Mouse (Mus musculus) neutrophil, adult 5-6 weeks (primary cell): ENCODE data around the gene Porcn. TPM values are rescaled to one million over a fixed set of nuclear protein-coding genes. Genes with fewer than 3 reads are reported as not detected.

Source experiments
- ATAC-seq: fragments of 151-379, 151-347 bp; 2 replicates; pipeline ENCODE4 v1.8.0; 2017; ENCODE audit warnings: mild to moderate bottlenecking, moderate TSS enrichment; ENCODE audit not compliant: insufficient number of reproducible peaks, poor library complexity, low FRiP score, severe bottlenecking; ENCODE audit errors: extremely low read depth
- total RNA-seq: library from RNA; stranded (forward); fragments of 200-1000 nt; gene quantifications from 2 replicates; pipeline ENCODE4 v1.2.3, GENCODE M21; 2017

Gene Porcn
- total RNA-seq, 1 experiment from 2014 or later = 0.23 TPM

DNA sequence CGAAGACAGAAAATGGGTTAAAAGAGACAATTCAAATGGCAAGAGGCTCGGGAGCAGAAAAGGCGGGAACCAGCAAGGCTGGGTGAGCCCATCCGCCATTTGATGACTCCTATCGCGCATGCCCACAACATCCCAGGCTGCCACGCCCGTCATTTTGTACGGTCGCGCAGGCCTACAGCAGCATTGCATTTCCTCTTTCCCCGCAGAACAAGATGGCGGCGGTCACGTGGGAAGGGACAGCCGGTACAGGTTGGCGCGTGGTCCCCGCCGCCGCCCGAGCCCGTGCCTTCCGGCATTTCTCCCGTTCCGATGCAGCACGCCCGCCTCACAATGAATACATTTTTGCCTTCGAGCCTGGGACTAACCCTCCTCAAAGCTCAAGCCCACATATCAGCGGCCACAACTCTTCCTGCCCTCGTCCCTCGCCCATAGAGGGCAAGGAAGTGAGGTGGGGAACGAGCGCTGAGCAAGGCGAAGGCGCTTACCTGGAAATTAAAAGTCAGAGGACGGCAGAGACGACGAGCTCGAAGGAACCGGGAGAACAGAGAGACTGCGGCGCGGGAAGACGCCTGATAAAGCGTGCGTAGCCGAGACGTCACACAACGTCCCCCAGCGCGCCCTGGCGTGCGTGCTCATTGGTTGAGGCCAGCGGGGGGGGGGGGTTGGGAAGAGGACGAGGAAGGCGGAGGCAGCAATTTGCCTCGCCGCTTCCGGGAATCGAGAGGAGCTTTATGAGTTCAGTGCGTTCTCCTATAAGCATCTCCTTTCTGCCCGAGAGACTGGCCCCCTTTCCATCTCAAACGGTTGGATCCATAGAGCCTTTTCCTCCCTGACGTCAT lies 61.0 kb downstream of the Porcn start, which contains the start of gene Rbm3:
Rbm3 (minus strand) TSS at position 728 of the 839 bp plus-strand sequence.
- peak; percentile 90 for ATAC-seq

Other genes with a start within 250 kb of the Porcn start
- gene Gata1, start 228.5 kb downstream of the Porcn start, total RNA-seq = 1.4 and 2.0 TPM in 2 replicates
- not detected in 2 replicates for gene Glod5, start 188.0 kb downstream of the Porcn start, total RNA-seq
- 19.5 and 22.6 TPM in 2 replicates for gene Suv39h1, start 131.8 kb downstream of the Porcn start, total RNA-seq
- gene Was, start 116.0 kb downstream of the Porcn start, total RNA-seq = 179 and 193 TPM in 2 replicates
- 55.2 and 56.3 TPM in 2 replicates for gene Wdr13, start 73.6 kb downstream of the Porcn start, total RNA-seq
- gene Rbm3, start 60.6 kb downstream of the Porcn start, total RNA-seq = 390 and 446 TPM in 2 replicates
- gene Tbc1d25, start 30.3 kb downstream of the Porcn start, total RNA-seq = 12.0 and 12.8 TPM in 2 replicates
- 47.1 and 50.1 TPM in 2 replicates for gene Ebp, start 13.0 kb downstream of the Porcn start, total RNA-seq
- 8.7 and 15.9 TPM in 2 replicates for gene Ftsj1, start 45.9 kb upstream of the Porcn start, total RNA-seq
- gene Slc38a5, start 64.6 kb upstream of the Porcn start, total RNA-seq = 0.49 TPM in 1 of 2 replicates, not detected in the other
- not detected in 2 replicates for gene Ssxb10, start 120.9 kb upstream of the Porcn start, total RNA-seq
- not detected in 2 replicates for gene Ssxb9, start 160.5 kb upstream of the Porcn start, total RNA-seq
- gene Ssxb1, start 206.8 kb upstream of the Porcn start, total RNA-seq = not detected in 2 replicates